Mouse (Mus musculus): ENCODE measurements at regions not wholly inside any gene's neighbourhood (a gene's known extent, or its start where the extent isn't known, plus 50 kb on each side); places are given as distances from the start of the nearest gene placed in this dataset.

- H3K27me3 ChIP-seq (ENCODE audit: control insufficient read depth, insufficient read depth, insufficient read length): no peaks in the 10 kb centered on the region
- H3K79me3 ChIP-seq (ENCODE audit: low read depth): no peaks in the 10 kb centered on the region
- TF ChIP-seq MAX (IDR thresholded peaks at IDR 0.05) (no peak), FOSL1 (IDR thresholded peaks at IDR 0.05; ENCODE audit: insufficient read depth, low read length, poor library complexity, severe bottlenecking) (no peak), MYOG (IDR thresholded peaks at IDR 0.05; ENCODE audit: control insufficient read depth, extremely low read depth, insufficient read length) (no peak), MYOD1 (IDR thresholded peaks at IDR 0.05; ENCODE audit: control insufficient read depth, insufficient read length, low read depth) (no peak), CTCF (IDR thresholded peaks at IDR 0.05; ENCODE audit: control insufficient read depth, insufficient read depth, insufficient read length) (no peak), CEBPB (IDR thresholded peaks at IDR 0.05; ENCODE audit: low read depth) (no peak), USF1 (IDR thresholded peaks at IDR 0.05; ENCODE audit: low read depth) (no peak)
- no peak overlapping the region for H3K4me3 ChIP-seq (ENCODE audit: insufficient read depth, poor library complexity, severe bottlenecking)
- no peaks in the 10 kb centered on the region for H3K79me2 ChIP-seq (ENCODE audit: control insufficient read depth, insufficient read depth)
- no peaks in the 10 kb centered on the region for H3K36me3 ChIP-seq (ENCODE audit: control insufficient read depth, insufficient read depth)
- no peak overlapping the region for H3ac ChIP-seq (ENCODE audit: control insufficient read depth, insufficient read length, low read depth)
Observed at GRCm38 (mm10) chr2:158909086-158909485, 114.5 kb downstream of the Dhx35 start.

- H3K79me2 ChIP-seq (ENCODE audit: control insufficient read depth, insufficient read depth): no peaks in the 10 kb centered on the region
- no peak overlapping the region for H3K4me3 ChIP-seq (ENCODE audit: insufficient read depth, poor library complexity, severe bottlenecking)
- H3K36me3 ChIP-seq (ENCODE audit: control insufficient read depth, insufficient read depth): no peaks in the 10 kb centered on the region
- H3K79me3 ChIP-seq (ENCODE audit: low read depth): no peaks in the 10 kb centered on the region
- no peak overlapping the region for H3ac ChIP-seq (ENCODE audit: control insufficient read depth, insufficient read length, low read depth)
- H3K27me3 ChIP-seq (ENCODE audit: control insufficient read depth, insufficient read depth, insufficient read length): no peaks in the 10 kb centered on the region
- TF ChIP-seq CTCF (IDR thresholded peaks at IDR 0.05; ENCODE audit: control insufficient read depth, insufficient read depth, insufficient read length) (no peak), MYOD1 (IDR thresholded peaks at IDR 0.05; ENCODE audit: control insufficient read depth, insufficient read length, low read depth) (no peak), CEBPB (IDR thresholded peaks at IDR 0.05; ENCODE audit: low read depth) (no peak), MAX (IDR thresholded peaks at IDR 0.05) (no peak), MYOG (IDR thresholded peaks at IDR 0.05; ENCODE audit: control insufficient read depth, extremely low read depth, insufficient read length) (no peak), USF1 (IDR thresholded peaks at IDR 0.05; ENCODE audit: low read depth) (no peak), FOSL1 (IDR thresholded peaks at IDR 0.05; ENCODE audit: insufficient read depth, low read length, poor library complexity, severe bottlenecking) (no peak)
Observed at GRCm38 (mm10) chr2:158910325-158910724, 115.7 kb downstream of the Dhx35 start.

- Histone ChIP-seq H3K36me3 (ENCODE audit: control insufficient read depth, insufficient read depth) (no peaks in the 10 kb centered on the region), H3ac (ENCODE audit: control insufficient read depth, insufficient read length, low read depth) (no peak overlapping the region), H3K4me3 (ENCODE audit: insufficient read depth, poor library complexity, severe bottlenecking) (no peak overlapping the region), H3K79me2 (ENCODE audit: control insufficient read depth, insufficient read depth) (no peaks in the 10 kb centered on the region), H3K27me3 (ENCODE audit: control insufficient read depth, insufficient read depth, insufficient read length) (no peaks in the 10 kb centered on the region), H3K79me3 (ENCODE audit: low read depth) (no peaks in the 10 kb centered on the region)
- TF ChIP-seq CEBPB (IDR thresholded peaks at IDR 0.05; ENCODE audit: low read depth) (no peak), CTCF (IDR thresholded peaks at IDR 0.05; ENCODE audit: control insufficient read depth, insufficient read depth, insufficient read length) (no peak), FOSL1 (IDR thresholded peaks at IDR 0.05; ENCODE audit: insufficient read depth, low read length, poor library complexity, severe bottlenecking) (no peak)
Observed at GRCm38 (mm10) chr2:158911191-158911590, 116.6 kb downstream of the Dhx35 start.

GRCm38 (mm10) chr2:158912631-158913258 lies 118.1 kb downstream of the Dhx35 start:
- Histone ChIP-seq H3K4me3 (ENCODE audit: insufficient read depth, poor library complexity, severe bottlenecking) (no peak overlapping the region), H3K79me3 (ENCODE audit: low read depth) (no peaks in the 10 kb centered on the region), H3K36me3 (ENCODE audit: control insufficient read depth, insufficient read depth) (no peaks in the 10 kb centered on the region), H3ac (ENCODE audit: control insufficient read depth, insufficient read length, low read depth) (no peak overlapping the region), H3K27me3 (ENCODE audit: control insufficient read depth, insufficient read depth, insufficient read length) (no peaks in the 10 kb centered on the region), H3K79me2 (ENCODE audit: control insufficient read depth, insufficient read depth) (no peaks in the 10 kb centered on the region)
- TF ChIP-seq CTCF (IDR thresholded peaks at IDR 0.05; ENCODE audit: control insufficient read depth, insufficient read depth, insufficient read length) (peak; percentile 35), MYOD1 (IDR thresholded peaks at IDR 0.05; ENCODE audit: control insufficient read depth, insufficient read length, low read depth) (no peak)

- Histone ChIP-seq H3K4me3 (ENCODE audit: insufficient read depth, poor library complexity, severe bottlenecking) (no peak overlapping the region), H3K36me3 (ENCODE audit: control insufficient read depth, insufficient read depth) (no peaks in the 10 kb centered on the region), H3ac (ENCODE audit: control insufficient read depth, insufficient read length, low read depth) (no peak overlapping the region), H3K79me2 (ENCODE audit: control insufficient read depth, insufficient read depth) (no peaks in the 10 kb centered on the region), H3K27me3 (ENCODE audit: control insufficient read depth, insufficient read depth, insufficient read length) (no peaks in the 10 kb centered on the region), H3K79me3 (ENCODE audit: low read depth) (no peaks in the 10 kb centered on the region)
- TF ChIP-seq CEBPB (IDR thresholded peaks at IDR 0.05; ENCODE audit: low read depth): no peak
- no peak for TF ChIP-seq MYOD1 (IDR thresholded peaks at IDR 0.05; ENCODE audit: control insufficient read depth, insufficient read length, low read depth)
- no peak for TF ChIP-seq MAX (IDR thresholded peaks at IDR 0.05)
- TF ChIP-seq CTCF (IDR thresholded peaks at IDR 0.05; ENCODE audit: control insufficient read depth, insufficient read depth, insufficient read length): no peak
- no peak for TF ChIP-seq USF1 (IDR thresholded peaks at IDR 0.05; ENCODE audit: low read depth)
- TF ChIP-seq MYOG (IDR thresholded peaks at IDR 0.05; ENCODE audit: control insufficient read depth, extremely low read depth, insufficient read length): no peak
- no peak for TF ChIP-seq FOSL1 (IDR thresholded peaks at IDR 0.05; ENCODE audit: insufficient read depth, low read length, poor library complexity, severe bottlenecking)
Observed at GRCm38 (mm10) chr2:158917398-158917797, 122.8 kb downstream of the Dhx35 start.

GRCm38 (mm10) chr2:158918312-158918711 lies 123.7 kb downstream of the Dhx35 start:
- Histone ChIP-seq H3K4me3 (ENCODE audit: insufficient read depth, poor library complexity, severe bottlenecking) (no peak overlapping the region), H3ac (ENCODE audit: control insufficient read depth, insufficient read length, low read depth) (no peak overlapping the region), H3K27me3 (ENCODE audit: control insufficient read depth, insufficient read depth, insufficient read length) (no peaks in the 10 kb centered on the region), H3K36me3 (ENCODE audit: control insufficient read depth, insufficient read depth) (no peaks in the 10 kb centered on the region), H3K79me2 (ENCODE audit: control insufficient read depth, insufficient read depth) (no peaks in the 10 kb centered on the region), H3K79me3 (ENCODE audit: low read depth) (no peaks in the 10 kb centered on the region)
- TF ChIP-seq FOSL1 (IDR thresholded peaks at IDR 0.05; ENCODE audit: insufficient read depth, low read length, poor library complexity, severe bottlenecking) (no peak), CTCF (IDR thresholded peaks at IDR 0.05; ENCODE audit: control insufficient read depth, insufficient read depth, insufficient read length) (no peak), MAX (IDR thresholded peaks at IDR 0.05) (no peak)
